Comparison of ENCODE assay signal across 8 mouse cellular contexts in genomic region chr7:98573231-98573781, GRCm38 (mm10).
DNase-seq lines count a peak whose midpoint lies in the region; ATAC-seq and TF ChIP-seq lines count a peak whose summit lies in the region.

No protein-coding gene starts in this region.

- DNase-seq in heart, adult 2 months: peak; percentile 43 to 46
- peak; percentile 57 for DNase-seq in embryo, embryonic 11 days
- peak; percentile 39 to 52 for DNase-seq in left cerebral cortex, postnatal 36 days (ENCODE audit: low spot score in 2 of 2)
- DNase-seq in neural tube, embryonic 10.5 days (ENCODE audit: extremely low spot score, low spot score): peak; percentile 53
- no peak for DNase-seq in ovary, postnatal 14 days (ENCODE audit: low spot score)
- no peak for DNase-seq in spleen, postnatal 10 days (ENCODE audit: low spot score in 2 of 2)

- peaks cover 20% of the 10 kb centered on the region for H3K4me1 ChIP-seq in heart, adult 2 months (ENCODE audit: control insufficient read depth, insufficient read depth, low read length)
- peaks cover 28% of the 10 kb centered on the region for H3K4me1 ChIP-seq in heart, embryonic 12.5 days (replicated peaks)
- H3K4me1 ChIP-seq in intestine, postnatal 0 days (replicated peaks; ENCODE audit: control insufficient read depth, insufficient read depth, low read length): no peaks in the 10 kb centered on the region

- 52% methylated on average over 10 of the region's 10 CpGs for WGBS in heart, adult 2 months
- WGBS in heart, embryonic 12.5 days: 49% methylated on average over 10 of the region's 10 CpGs
- WGBS in intestine, postnatal 0 days: 54% methylated on average over 10 of the region's 10 CpGs

- peak overlapping the region; percentile 68; the same call in 1 of the 2 replicates for H3K27ac ChIP-seq in heart, adult 2 months
- no peak overlapping the region for H3K27ac ChIP-seq in heart, embryonic 12.5 days (ENCODE audit: poor library complexity, severe bottlenecking)
- peak overlapping the region; percentile 54 for H3K27ac ChIP-seq in intestine, postnatal 0 days (ENCODE audit: low read depth, low read length)

- ATAC-seq in heart, embryonic 12.5 days (ENCODE audit: insufficient number of reproducible peaks, low FRiP score): no peak; the same call in 1 of the 2 replicates
- no peak for ATAC-seq in intestine, postnatal 0 days

- no peaks in the 10 kb centered on the region for H3K27me3 ChIP-seq in heart, adult 2 months (ENCODE audit: control insufficient read depth, insufficient read depth, low read length)
- H3K27me3 ChIP-seq in heart, embryonic 12.5 days (replicated peaks): no peaks in the 10 kb centered on the region
- H3K27me3 ChIP-seq in intestine, postnatal 0 days (replicated peaks; ENCODE audit: control insufficient read depth, insufficient read depth, low read length): no peaks in the 10 kb centered on the region

- no peaks in the 10 kb centered on the region for H3K9me3 ChIP-seq in heart, embryonic 12.5 days (replicated peaks)
- H3K9me3 ChIP-seq in intestine, postnatal 0 days (ENCODE audit: control insufficient read depth): no peaks in the 10 kb centered on the region

- no peak overlapping the region for H3K9ac ChIP-seq in heart, adult 2 months (ENCODE audit: low read depth, low read length)
- H3K9ac ChIP-seq in heart, embryonic 12.5 days: no peak overlapping the region
- H3K9ac ChIP-seq in intestine, postnatal 0 days (ENCODE audit: low read depth, low read length): no peak overlapping the region

- intact Hi-C loops in heart, adult 2 months (cut with DNase I): no loop called here
- intact Hi-C loops in left cerebral cortex, postnatal 36 days (cut with DNase I): no loop called here

- TF ChIP-seq CTCF in heart, adult 2 months (IDR thresholded peaks at IDR 0.05): no peak
- TF ChIP-seq CTCF in intestine, postnatal 0 days (IDR thresholded peaks at IDR 0.05; ENCODE audit: low read depth): no peak

- TF ChIP-seq POLR2A in heart, adult 2 months (IDR thresholded peaks at IDR 0.05; ENCODE audit: insufficient read depth, low read depth, low read length): no peak

- TF ChIP-seq EP300 in heart, adult 2 months (IDR thresholded peaks at IDR 0.05; ENCODE audit: insufficient read depth, low read depth, low read length): no peak

- no peak overlapping the region for H3K4me2 ChIP-seq in heart, embryonic 12.5 days
- H3K4me2 ChIP-seq in intestine, postnatal 0 days (replicated peaks; ENCODE audit: low read depth): no peak overlapping the region

- H3K79me2 ChIP-seq in heart, adult 2 months (replicated peaks; ENCODE audit: control insufficient read depth, insufficient read depth, low read length): no peaks in the 10 kb centered on the region

- no peaks in the 10 kb centered on the region for H3K36me3 ChIP-seq in heart, adult 2 months (ENCODE audit: control insufficient read depth, insufficient read depth, low read length)
- no peaks in the 10 kb centered on the region for H3K36me3 ChIP-seq in heart, embryonic 12.5 days
- H3K36me3 ChIP-seq in intestine, postnatal 0 days (ENCODE audit: control insufficient read depth, insufficient read depth): no peaks in the 10 kb centered on the region

- H3K4me3 ChIP-seq in heart, adult 2 months: no peak overlapping the region
- H3K4me3 ChIP-seq in heart, embryonic 12.5 days: no peak overlapping the region
- H3K4me3 ChIP-seq in intestine, postnatal 0 days (ENCODE audit: low read depth, low read length): no peak overlapping the region

Comparison
In these comparisons a context has a peak if more than half of its experiments do, and no peak if none do; other contexts are left out.
1. DNase-seq: peak in heart, adult 2 months (2 of 2), embryo, embryonic 11 days (single experiment), left cerebral cortex, postnatal 36 days (2 of 2) and neural tube, embryonic 10.5 days (single experiment); none in ovary, postnatal 14 days (single experiment) and spleen, postnatal 10 days (0 of 2).